Mouse (Mus musculus) cerebellum, adult 8-10 months (tissue): ENCODE data around the gene Gm11756.
"Not testable (repeated sequence)": the region's sequence is repeated elsewhere in the genome, so short reads cannot be mapped to it uniquely, and the experiment has no call there.

Experiments
- DNase-seq: peaks from one replicate; pipeline ENCODE4 v3.0.0; 2022

The Gm11756 gene

GRCm38 (mm10) chr4:73920660-73921059, at the start of gene Gm11756:
Gm11756 (minus strand) TSS chr4:73920760.
- DNase-seq, result not testable (repeated sequence)

- DNase-seq, result no peak
Measured at GRCm38 (mm10) chr4:73950375-73950896, 29.9 kb upstream of the Gm11756 start, which contains the start of gene 2310002L09Rik. 2310002L09Rik (minus strand) TSS chr4:73950846.

- not testable (repeated sequence) for DNase-seq
Measured at GRCm38 (mm10) chr4:73905853-73906252, 14.7 kb downstream of the Gm11756 start, which contains the start of gene Gm13871. Gm13871 (minus strand) TSS chr4:73905953.

- DNase-seq, result not testable (repeated sequence)
Measured at GRCm38 (mm10) chr4:73891012-73891411, 29.5 kb downstream of the Gm11756 start, which contains the start of gene Gm11757. Gm11757 (minus strand) TSS chr4:73891112.

- not testable (repeated sequence) for DNase-seq
Measured at GRCm38 (mm10) chr4:73876166-73876565, 44.4 kb downstream of the Gm11756 start, which contains the start of gene Gm11758. Gm11758 (minus strand) TSS chr4:73876266.
